Mouse (Mus musculus) heart, embryonic 13.5 days (tissue): Measurements from ENCODE around the gene Tut4. TPM values are rescaled to one million over a fixed set of nuclear protein-coding genes. Genes with fewer than 3 reads are reported as not detected.

Experiments
- polyA plus RNA-seq: library from polyadenylated mRNA; unstranded; fragments of >200 nt; fragmentation: Nextera tagmentation; extraction: Ambion mirVana; gene quantifications from 2 replicates; pipeline ENCODE4 v1.2.1, GENCODE M21; 2015

Tut4 gene
- polyA plus RNA-seq, 1 experiment from 2014 or later, result 45.6 TPM

Other genes starting within 250 kb of the Tut4 start
- gene Zyg11a, start 241.4 kb upstream of the Tut4 start, polyA plus RNA-seq, result 0.08 TPM in 2 replicates
- 6.3 and 6.6 TPM in 2 replicates for gene Zyg11b, start 158.3 kb upstream of the Tut4 start, polyA plus RNA-seq
- gene Coa7, start 131.3 kb upstream of the Tut4 start, polyA plus RNA-seq, result 37.1 and 41.6 TPM in 2 replicates
- 1.1 and 1.8 TPM in 2 replicates for gene Shisal2a, start 76.1 kb upstream of the Tut4 start, polyA plus RNA-seq
- gene Gpx7, start 52.5 kb upstream of the Tut4 start, polyA plus RNA-seq, result 61.6 and 61.9 TPM in 2 replicates
- gene Prpf38a, start 119.9 kb downstream of the Tut4 start, polyA plus RNA-seq, result 56.9 and 63.9 TPM in 2 replicates
- gene Orc1, start 120.0 kb downstream of the Tut4 start, polyA plus RNA-seq, result 5.1 and 6.6 TPM in 2 replicates
- gene Cc2d1b, start 160.5 kb downstream of the Tut4 start, polyA plus RNA-seq, result 14.7 and 15.3 TPM in 2 replicates